Mouse (Mus musculus) liver, embryonic 16.5 days (tissue): ENCODE results near the gene Pld1. TPM values are rescaled to one million over a fixed set of nuclear protein-coding genes. Genes with fewer than 3 reads are reported as not detected.

Source experiments
- ATAC-seq: fragments of 200-750 bp; cut with Nextera tagmentation; 2 replicates; pipeline ENCODE4 v1.8.0; 2017; ENCODE audit warnings: low read depth, mild to moderate bottlenecking, moderate number of reproducible peaks, moderate library complexity
- H3K27ac ChIP-seq: fragments of 300-500 bp; sonication (generic); 2 replicates; pipeline ENCODE4 v1.5.1; 2014; ENCODE audit warnings: mild to moderate bottlenecking, low read length
- H3K27me3 ChIP-seq: fragments of 300-500 bp; sonication (generic); 2 replicates; pipeline ENCODE4 v1.6.1; 2014; ENCODE audit warnings: low read depth, low read length, mixed read lengths; ENCODE audit not compliant: control insufficient read depth, insufficient read depth
- H3K36me3 ChIP-seq: fragments of 300-500 bp; sonication (generic); 2 replicates; pipeline ENCODE4 v1.6.1; 2014; ENCODE audit warnings: mild to moderate bottlenecking; ENCODE audit not compliant: control insufficient read depth, insufficient read depth
- H3K4me1 ChIP-seq: fragments of 300-500 bp; sonication (generic); 2 replicates; pipeline ENCODE4 v1.6.1; 2014; ENCODE audit warnings: low read depth, low read length, mixed read lengths; ENCODE audit not compliant: control insufficient read depth
- H3K4me2 ChIP-seq: fragments of 300-500 bp; sonication (generic); 2 replicates; pipeline ENCODE4 v1.6.1; 2014; ENCODE audit warnings: low read depth, low read length, mixed read lengths
- H3K4me3 ChIP-seq: fragments of 300-500 bp; sonication (generic); 2 replicates; pipeline ENCODE4 v1.5.1; 2014; ENCODE audit warnings: low read depth, mild to moderate bottlenecking, low read length
- H3K9ac ChIP-seq: fragments of 300-500 bp; sonication (generic); 2 replicates; pipeline ENCODE4 v1.6.1; 2014; ENCODE audit warnings: low read depth, low read length
- H3K9me3 ChIP-seq: fragments of 300-500 bp; sonication (generic); replicated peaks from 2 replicates; pipeline ENCODE4 v1.6.1; 2016; ENCODE audit warnings: low read length; ENCODE audit not compliant: control insufficient read depth
- WGBS: fragments of 180-500 bp; shearing (Covaris S2); extraction: QIAGEN DNeasy Blood & Tissue Kit; methylation state at CpG from one replicate; pipeline ENCODE4 v1.1.7; 2014; ENCODE audit not compliant: insufficient replicate concordance; 5-methylcytosine and 5-hydroxymethylcytosine counted together
- polyA plus RNA-seq: library from polyadenylated mRNA; unstranded; fragments of >200 nt; fragmentation: Nextera tagmentation; extraction: Ambion mirVana; gene quantifications from 2 replicates; pipeline ENCODE4 v1.2.1, GENCODE M21; 2015

Pld1 gene
- polyA plus RNA-seq, 1 experiment from 2014 or later: 6.8 TPM

DNA sequence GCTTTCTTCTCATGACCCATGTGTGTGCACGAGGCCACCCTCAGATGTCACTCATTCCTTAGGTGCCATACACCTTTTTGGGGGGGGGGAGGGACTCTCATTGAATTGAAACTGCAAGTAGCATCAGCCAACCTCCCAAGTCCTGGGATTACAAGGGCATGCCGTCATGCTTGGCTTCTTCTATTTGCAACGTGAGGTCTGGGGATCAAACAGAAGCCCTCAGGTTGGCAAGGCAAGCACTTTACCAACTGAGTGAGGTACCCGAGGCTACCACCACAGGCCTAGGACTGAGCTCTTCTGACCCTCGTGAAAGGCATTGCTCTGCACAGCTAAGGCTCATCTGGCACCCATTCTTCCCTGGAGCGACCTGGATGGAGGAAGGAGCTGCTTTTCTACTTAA is 65.8 kb downstream of the Pld1 start:
- no peak overlapping the region for H3K4me2 ChIP-seq
- no peaks in the 10 kb centered on the region for H3K4me1 ChIP-seq
- H3K27me3 ChIP-seq: no peaks in the 10 kb centered on the region
- no peak overlapping the region for H3K9ac ChIP-seq
- 53% methylated on average over 6 of the region's 6 CpGs for WGBS
- H3K36me3 ChIP-seq: no peaks in the 10 kb centered on the region
- H3K9me3 ChIP-seq: no peaks in the 10 kb centered on the region
- no peak for ATAC-seq
- no peak overlapping the region for H3K27ac ChIP-seq
- no peak overlapping the region for H3K4me3 ChIP-seq

DNA sequence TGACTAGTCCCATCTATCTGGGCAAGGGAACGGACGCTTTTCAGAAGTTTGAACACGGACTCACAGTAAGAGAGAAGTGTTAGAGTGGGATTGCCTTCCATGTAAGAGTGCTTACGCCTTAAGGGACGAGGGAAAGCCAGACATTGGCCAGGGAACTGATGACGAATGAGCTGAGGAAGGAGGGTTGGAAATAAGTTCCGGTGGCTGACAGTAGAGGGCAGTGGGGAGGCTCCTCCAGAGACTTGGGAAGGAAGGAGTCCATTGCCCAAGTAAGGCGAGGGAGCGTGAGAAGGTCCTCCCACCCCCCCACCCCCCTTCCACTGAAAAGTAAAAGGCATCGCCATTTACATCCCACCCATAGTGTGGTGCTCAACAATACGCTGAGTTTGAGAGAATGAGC is 69.2 kb downstream of the Pld1 start:
- no peak for ATAC-seq
- Histone ChIP-seq H3K4me3 (no peak overlapping the region), H3K27me3 (no peaks in the 10 kb centered on the region), H3K27ac (no peak overlapping the region), H3K4me1 (no peaks in the 10 kb centered on the region), H3K9me3 (no peaks in the 10 kb centered on the region), H3K4me2 (no peak overlapping the region), H3K36me3 (no peaks in the 10 kb centered on the region), H3K9ac (no peak overlapping the region)
- WGBS: 73% methylated on average over 11 of the region's 11 CpGs

- no peaks in the 10 kb centered on the region for H3K36me3 ChIP-seq
- WGBS: 66% methylated on average over 4 of the region's 4 CpGs
- no peak for ATAC-seq
- H3K27me3 ChIP-seq: no peaks in the 10 kb centered on the region
- H3K4me3 ChIP-seq: no peak overlapping the region
- H3K9me3 ChIP-seq: no peaks in the 10 kb centered on the region
- H3K4me2 ChIP-seq: no peak overlapping the region
- no peak overlapping the region for H3K27ac ChIP-seq
- no peak overlapping the region for H3K9ac ChIP-seq
- H3K4me1 ChIP-seq: no peaks in the 10 kb centered on the region
Measured at GRCm38 (mm10) chr3:28008369-28008768, 69.9 kb downstream of the Pld1 start.

DNA sequence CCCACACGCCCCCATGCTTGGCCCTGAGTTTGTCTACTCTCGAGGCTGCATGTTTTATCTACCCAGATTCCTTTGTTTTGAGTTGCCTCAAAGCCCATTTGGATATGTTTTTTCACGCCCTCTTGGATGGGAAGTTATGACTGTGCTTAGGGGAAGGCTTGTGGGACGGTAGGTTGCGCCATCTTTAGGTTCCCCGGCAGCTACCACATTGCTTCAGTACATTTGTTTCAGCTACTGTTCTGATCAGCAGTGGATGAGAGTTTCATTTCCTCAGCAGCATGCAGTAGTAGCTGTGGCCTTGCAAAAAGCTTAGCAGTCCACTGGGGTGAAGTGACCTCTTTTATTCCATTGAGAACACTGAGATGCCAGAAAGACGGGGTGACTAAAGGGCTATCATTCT is 73.7 kb downstream of the Pld1 start:
- H3K9me3 ChIP-seq: no peaks in the 10 kb centered on the region; the same call in 1 of the 2 replicates
- WGBS: 54% methylated on average over 7 of the region's 7 CpGs
- H3K27ac ChIP-seq: no peak overlapping the region
- H3K4me1 ChIP-seq: no peaks in the 10 kb centered on the region
- H3K36me3 ChIP-seq: no peaks in the 10 kb centered on the region
- H3K4me3 ChIP-seq: no peak overlapping the region
- no peaks in the 10 kb centered on the region for H3K27me3 ChIP-seq
- no peak overlapping the region for H3K4me2 ChIP-seq
- ATAC-seq: peak; percentile 51; the same call in 1 of the 2 replicates
- H3K9ac ChIP-seq: no peak overlapping the region

DNA sequence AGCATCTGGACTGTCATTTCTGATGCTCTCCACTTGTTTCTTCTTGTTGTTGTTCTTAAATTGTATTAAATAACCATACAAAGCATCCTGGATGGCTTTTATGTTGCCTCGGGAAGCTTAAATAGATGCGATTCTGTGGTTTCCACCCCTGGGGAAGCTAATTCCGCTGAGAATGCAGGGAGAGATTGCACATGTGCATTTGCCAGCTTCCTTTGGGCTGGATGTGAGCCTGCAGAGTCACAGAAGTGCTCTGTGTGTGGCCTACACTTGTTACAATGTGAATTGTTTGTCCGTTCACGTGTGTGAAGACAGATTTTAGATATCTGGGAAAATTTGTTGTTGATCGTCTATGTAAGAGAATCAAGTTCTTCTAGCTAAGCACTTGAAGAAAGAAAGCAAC is 74.9 kb downstream of the Pld1 start:
- no peak for ATAC-seq
- 63% methylated on average over 6 of the region's 6 CpGs for WGBS

DNA sequence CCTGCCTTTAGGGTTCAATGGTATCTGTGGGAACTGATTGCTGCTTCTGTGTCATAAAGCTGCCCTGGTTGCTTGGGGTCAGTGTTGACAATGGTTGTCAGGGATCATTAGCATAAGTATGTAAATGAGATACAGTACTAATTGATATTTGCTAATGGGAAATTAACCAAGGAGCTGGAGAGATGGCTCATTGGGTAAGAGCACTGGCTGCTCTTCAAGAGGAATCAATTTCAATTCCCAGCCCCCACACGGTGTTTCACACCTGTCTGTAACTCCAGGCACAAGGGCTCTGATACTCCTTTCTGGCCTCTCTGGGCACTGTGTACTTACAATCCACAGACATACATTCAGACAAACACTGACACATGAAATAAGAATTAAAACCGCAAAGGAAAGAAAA is 78.5 kb downstream of the Pld1 start:
- no peaks in the 10 kb centered on the region for H3K4me1 ChIP-seq
- no peak overlapping the region for H3K27ac ChIP-seq
- no peak overlapping the region for H3K9ac ChIP-seq
- no peaks in the 10 kb centered on the region for H3K36me3 ChIP-seq
- no peaks in the 10 kb centered on the region; the same call in 1 of the 2 replicates for H3K9me3 ChIP-seq
- no peaks in the 10 kb centered on the region for H3K27me3 ChIP-seq
- WGBS: 66% methylated on average over 2 of the region's 2 CpGs
- H3K4me3 ChIP-seq: no peak overlapping the region
- no peak for ATAC-seq
- no peak overlapping the region for H3K4me2 ChIP-seq

More for the DNA sequence above, 74.9 kb downstream of the Pld1 start:
- Histone ChIP-seq H3K4me3 (no peak overlapping the region), H3K4me2 (no peak overlapping the region), H3K36me3 (no peaks in the 10 kb centered on the region), H3K27ac (no peak overlapping the region), H3K9me3 (no peaks in the 10 kb centered on the region; the same call in 1 of the 2 replicates), H3K27me3 (no peaks in the 10 kb centered on the region), H3K9ac (no peak overlapping the region), H3K4me1 (no peaks in the 10 kb centered on the region)

GRCm38 (mm10) chr3:28019727-28020126 is 81.2 kb downstream of the Pld1 start:
- no peaks in the 10 kb centered on the region for H3K9me3 ChIP-seq
- H3K4me1 ChIP-seq: no peaks in the 10 kb centered on the region
- no peak overlapping the region for H3K4me3 ChIP-seq
- no peak overlapping the region for H3K27ac ChIP-seq
- no peak overlapping the region for H3K4me2 ChIP-seq
- 47% methylated on average over 4 of the region's 4 CpGs for WGBS
- no peaks in the 10 kb centered on the region for H3K36me3 ChIP-seq
- no peaks in the 10 kb centered on the region for H3K27me3 ChIP-seq
- ATAC-seq: no peak
- no peak overlapping the region for H3K9ac ChIP-seq

GRCm38 (mm10) chr3:28020404-28020803 is 81.9 kb downstream of the Pld1 start:
- no peaks in the 10 kb centered on the region for H3K36me3 ChIP-seq
- H3K4me1 ChIP-seq: no peaks in the 10 kb centered on the region; the same call in 1 of the 2 replicates
- WGBS: 69% methylated on average over 2 of the region's 2 CpGs
- H3K4me2 ChIP-seq: no peak overlapping the region
- H3K9ac ChIP-seq: no peak overlapping the region
- no peaks in the 10 kb centered on the region for H3K9me3 ChIP-seq
- no peak for ATAC-seq
- no peak overlapping the region for H3K27ac ChIP-seq
- H3K4me3 ChIP-seq: no peak overlapping the region
- no peaks in the 10 kb centered on the region for H3K27me3 ChIP-seq

- Histone ChIP-seq H3K4me2 (no peak overlapping the region), H3K27ac (no peak overlapping the region), H3K36me3 (no peaks in the 10 kb centered on the region), H3K4me3 (no peak overlapping the region), H3K27me3 (no peaks in the 10 kb centered on the region), H3K9me3 (no peaks in the 10 kb centered on the region), H3K4me1 (peaks cover 4% of the 10 kb centered on the region), H3K9ac (no peak overlapping the region)
- ATAC-seq: no peak
- 66% methylated on average over 5 of the region's 5 CpGs for WGBS
Measured at GRCm38 (mm10) chr3:28022191-28022590, 83.7 kb downstream of the Pld1 start.
